Mouse (Mus musculus): Measurements from ENCODE around the gene Flg.

Flg gene

DNA sequence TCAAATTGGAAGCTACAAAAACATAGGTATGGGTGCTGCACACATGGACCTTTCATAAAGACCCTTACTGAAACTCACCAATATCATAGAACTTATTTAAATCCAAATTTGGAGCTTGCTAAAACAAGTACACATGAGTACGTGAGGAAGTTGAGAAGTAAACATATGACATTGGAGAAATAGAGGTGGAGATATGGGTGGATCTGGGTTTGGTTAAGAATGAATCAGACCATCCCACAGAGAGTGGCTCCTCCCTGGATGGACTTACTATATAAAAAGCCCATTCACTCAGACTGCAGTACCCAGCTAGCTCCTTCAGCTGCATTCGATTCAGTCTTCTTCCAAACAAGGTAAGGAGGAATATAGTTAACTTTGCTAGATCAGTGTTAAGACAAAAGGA lies at the start of gene Flg:
Flg (plus strand) TSS at position 301 of the 400 bp plus-strand sequence.
- no peak for DNase-seq (ENCODE audit: low spot score)

DNA sequence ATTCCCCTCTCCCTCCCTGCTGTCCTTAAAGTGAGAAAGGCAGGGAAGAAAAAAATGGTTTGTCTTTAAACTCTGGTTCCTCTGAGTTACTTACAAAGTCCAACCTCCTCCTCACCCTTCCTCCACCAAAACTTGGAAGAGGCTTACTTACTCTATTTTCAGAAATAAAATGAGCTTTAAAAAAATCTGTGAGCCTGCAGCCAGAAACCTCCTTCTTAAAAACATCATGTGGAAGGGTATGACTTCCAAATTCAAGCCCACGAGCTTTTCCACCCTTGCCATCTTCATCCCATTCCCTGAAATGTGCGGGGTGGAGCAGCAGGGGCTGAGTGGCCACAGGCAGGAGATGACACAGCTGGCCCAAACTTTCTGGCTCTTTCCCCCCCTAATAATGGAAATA lies 24.2 kb downstream of the Flg start:
- DNase-seq (ENCODE audit: low spot score), result no peak

DNA sequence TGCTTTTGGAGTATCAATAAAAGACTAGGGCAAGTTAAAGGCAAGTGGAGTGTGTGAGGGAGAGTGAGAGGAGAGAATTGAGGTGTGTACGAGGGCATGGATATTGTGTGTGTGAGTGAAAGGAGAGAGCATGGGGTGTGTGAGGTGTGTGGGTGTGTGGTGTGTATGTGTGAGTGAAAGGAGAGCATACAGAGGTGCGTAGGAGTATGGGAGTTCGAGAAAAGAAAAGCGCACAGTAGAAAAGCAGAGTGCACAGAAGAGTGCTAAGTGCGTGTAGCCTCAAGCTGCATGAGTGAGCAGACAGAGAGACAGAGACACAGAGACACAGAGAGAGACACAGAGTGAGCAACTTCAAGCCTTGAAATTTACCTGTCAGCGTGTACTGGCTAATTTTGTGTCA lies 26.5 kb downstream of the Flg start:
- DNase-seq (ENCODE audit: low spot score), result no peak

DNA sequence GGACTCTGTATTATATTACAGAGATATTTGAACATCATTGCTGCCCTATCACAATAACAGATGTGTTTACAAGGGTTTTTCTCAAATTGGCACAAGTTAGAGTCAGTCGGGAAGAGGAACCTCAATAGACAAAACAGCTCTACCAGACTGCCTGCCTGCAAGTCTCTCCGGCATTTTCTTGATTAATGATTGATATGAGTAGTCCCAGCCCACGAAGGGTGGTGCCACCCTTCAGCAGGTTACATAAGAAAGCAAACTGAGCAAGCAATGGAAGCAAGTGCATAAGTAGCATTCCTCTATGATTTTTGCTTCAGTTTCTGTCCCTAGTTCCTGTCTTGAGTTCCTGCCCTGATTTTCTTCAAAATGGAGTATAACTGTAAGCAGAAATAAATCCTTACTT lies 28.6 kb downstream of the Flg start:
- DNase-seq (ENCODE audit: low spot score), result no peak

DNA sequence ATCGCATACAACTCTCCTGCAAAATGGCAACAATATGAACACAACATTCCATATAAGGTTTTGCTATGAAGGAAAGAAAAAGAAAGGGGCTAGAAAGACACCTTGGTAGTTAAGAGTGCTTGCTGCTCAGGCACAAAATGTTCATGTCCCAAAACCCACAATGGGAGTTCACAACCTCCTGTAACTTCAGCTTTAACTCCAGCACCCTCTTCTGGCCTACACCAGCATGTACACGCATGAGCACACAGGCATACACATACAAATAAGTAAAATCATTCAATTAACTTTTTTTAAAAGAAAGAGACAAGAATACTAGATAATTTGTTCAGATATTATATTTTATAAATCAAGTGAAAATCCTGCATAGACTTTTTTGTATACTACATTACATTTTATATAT lies 32.8 kb downstream of the Flg start:
- DNase-seq (ENCODE audit: low spot score), result no peak

DNA sequence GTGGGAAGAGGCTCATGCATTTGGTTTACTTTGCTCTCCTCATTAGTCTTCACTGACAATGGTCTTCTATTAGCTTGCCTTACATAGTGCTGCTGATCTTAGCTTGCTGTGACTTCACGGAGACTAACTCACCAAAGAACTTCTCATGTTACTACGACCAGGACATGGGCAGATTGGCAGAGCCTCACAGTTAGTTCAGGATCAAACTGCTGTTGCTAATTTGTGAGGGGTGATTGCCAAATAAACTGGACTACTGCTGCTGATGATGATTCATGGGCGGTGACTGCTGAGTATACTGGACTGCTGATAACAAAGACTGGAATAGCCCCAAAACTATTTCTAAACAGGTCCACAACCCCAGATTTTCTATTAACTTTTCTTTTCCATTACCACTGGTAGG lies 38.0 kb downstream of the Flg start:
- DNase-seq (ENCODE audit: low spot score), result no peak

DNA sequence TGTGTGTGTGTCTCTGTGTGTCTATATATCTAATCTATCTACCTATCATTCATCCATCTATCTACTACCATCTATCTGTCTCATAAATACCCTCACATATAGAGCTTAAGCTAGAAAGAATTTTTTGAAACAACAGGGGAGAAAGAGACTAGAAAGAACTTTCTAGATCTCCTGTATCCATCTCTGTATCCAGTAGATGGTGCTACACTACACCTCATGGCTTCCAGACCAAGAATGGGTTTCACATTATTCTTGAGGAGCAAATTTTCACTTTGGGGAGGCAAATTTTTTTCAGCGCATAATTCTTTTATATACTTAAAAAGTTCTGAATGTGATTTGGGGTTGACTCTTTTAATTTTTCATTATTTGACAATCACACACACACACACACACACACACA lies 41.1 kb downstream of the Flg start:
- DNase-seq (ENCODE audit: low spot score), result no peak

DNA sequence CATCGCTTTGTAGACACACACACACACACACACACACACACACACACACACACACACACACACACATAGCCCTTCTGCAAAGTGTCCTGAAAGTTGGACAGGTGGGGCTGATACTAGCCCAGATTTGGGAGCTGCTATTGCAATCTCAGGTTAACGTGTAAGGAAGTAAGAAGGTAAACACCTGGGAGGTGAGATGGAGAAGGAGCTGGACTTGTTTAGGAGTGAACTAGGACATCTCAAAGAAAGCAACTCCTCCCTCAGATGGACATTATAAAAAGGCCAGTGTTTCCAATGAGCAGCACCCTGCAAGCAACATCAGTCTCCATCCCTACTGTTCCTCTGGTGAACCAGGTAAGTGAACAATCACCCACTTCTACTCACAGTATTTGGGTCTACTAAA lies 46.1 kb downstream of the Flg start, which contains the start of gene Hrnr:
Hrnr (plus strand) TSS at position 301 of the 400 bp plus-strand sequence.
- DNase-seq (ENCODE audit: low spot score), result no peak

DNA sequence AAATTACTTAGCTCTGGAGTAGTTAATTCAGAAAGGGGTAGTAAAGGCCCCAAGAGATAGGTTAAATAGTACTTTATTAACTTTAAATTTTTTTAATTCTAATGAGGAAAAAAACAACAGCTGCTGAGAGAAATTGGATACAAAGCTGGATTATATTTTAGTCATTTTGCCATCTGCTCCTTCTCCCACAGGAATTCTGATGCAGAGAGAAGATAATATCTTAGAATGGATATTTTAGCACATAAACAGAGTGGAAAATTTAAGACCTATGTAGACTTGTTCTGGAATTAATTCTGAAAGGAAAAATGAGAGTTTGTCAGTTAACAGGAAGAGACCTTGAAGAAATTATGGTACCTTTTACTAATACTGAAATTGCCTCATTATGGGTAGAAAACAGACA lies 64.4 kb downstream of the Flg start:
- no peak for DNase-seq (ENCODE audit: low spot score)

DNA sequence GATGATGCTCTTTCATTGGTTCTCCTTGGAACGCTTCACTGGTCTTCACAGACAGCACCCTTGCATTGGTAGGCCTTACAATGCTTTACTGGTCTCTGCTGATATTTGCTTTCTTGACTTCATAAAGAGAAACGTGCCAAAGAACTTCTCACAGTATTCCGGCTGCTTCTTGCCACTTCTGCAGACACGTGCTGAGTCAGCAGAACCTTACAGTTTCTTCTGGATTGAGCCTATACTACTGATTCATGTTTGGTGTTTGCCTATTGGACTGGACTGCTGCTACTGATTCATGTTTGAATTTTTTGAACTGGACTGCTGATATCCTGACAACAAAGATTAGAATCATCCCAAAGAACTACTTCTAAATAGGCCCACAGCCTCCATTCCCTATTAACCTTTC lies 66.7 kb downstream of the Flg start:
- no peak for DNase-seq (ENCODE audit: low spot score)

Data from ovary, postnatal 36 days (tissue).